Mouse (Mus musculus): ENCODE measurements around the gene Socs3.

DNA sequence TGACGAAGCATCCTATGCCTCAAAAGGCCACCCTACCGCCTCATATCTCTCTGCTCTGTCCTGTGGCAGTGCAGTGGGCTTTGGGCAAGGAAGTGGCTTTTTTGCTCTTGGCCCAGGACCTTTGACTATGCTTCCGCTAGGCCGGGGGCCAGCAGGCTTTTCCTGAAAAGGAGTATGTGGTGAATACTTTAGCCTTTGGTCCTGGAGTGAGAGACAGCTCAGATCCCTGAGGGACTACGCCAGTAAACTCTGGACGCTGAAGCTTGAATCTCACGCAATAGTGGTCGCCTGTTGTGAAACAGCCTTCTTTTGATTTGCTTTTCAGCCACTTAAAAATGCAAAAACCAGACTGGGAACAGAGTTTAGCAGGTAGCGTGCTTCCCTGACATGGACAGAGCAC is 34.2 kb downstream of the Socs3 start:
- TF ChIP-seq POLR2A (IDR thresholded peaks at IDR 0.05; ENCODE audit: borderline replicate concordance, control insufficient read depth, low read depth, low read length) = no peak
- no peak for TF ChIP-seq CTCF (IDR thresholded peaks at IDR 0.05; ENCODE audit: control insufficient read depth, insufficient read depth, low read length)

Measured in bone marrow, adult 2 months (tissue).